ENCODE assay signal across 16 mouse cellular contexts in the genomic region with DNA sequence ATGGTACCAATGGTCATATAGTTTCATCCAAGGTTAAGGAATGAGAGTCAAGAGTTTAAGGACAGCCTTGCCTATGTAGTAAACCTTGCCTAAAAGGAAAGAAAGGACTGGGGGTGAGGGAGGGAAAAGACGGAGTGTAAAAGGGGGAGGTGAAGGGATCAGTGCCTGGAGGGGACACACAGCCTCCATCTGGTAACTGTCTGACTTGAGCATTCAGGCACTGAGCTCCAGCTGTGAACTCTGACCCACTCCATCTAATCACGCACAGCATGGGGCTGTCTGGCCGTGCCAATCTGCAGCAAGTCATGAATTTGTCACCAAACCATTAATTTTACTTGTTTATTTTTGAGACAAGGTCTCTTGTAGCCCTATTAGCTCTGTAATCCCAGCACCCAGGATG.
DNase-seq lines count a peak whose midpoint lies in the region; ATAC-seq and TF ChIP-seq lines count a peak whose summit lies in the region.
"Had no signal": no experiment of that assay in that cellular context is flagged by ENCODE, and none has a peak within 500 bp of the region (broad histone marks: within the 10 kb centered on the region; RNA-seq: fewer than 3 reads in every experiment).

No protein-coding gene starts in this region.

- no peak overlapping the region for H3K27ac ChIP-seq in cerebellum, adult 2 months (ENCODE audit: insufficient read depth, low read length)
- H3K27ac ChIP-seq in lung, embryonic 14.5 days (ENCODE audit: low read depth) = no peak overlapping the region
- no peak overlapping the region for H3K27ac ChIP-seq in neural tube, embryonic 11.5 days (ENCODE audit: low read depth, low read length)
- H3K27ac ChIP-seq: embryonic facial prominence, embryonic 15.5 days; intestine, embryonic 15.5 days; limb, embryonic 12.5 days had no signal

- no peaks in the 10 kb centered on the region for H3K36me3 ChIP-seq in lung, embryonic 14.5 days (ENCODE audit: insufficient read depth)
- H3K36me3 ChIP-seq in neural tube, embryonic 11.5 days (ENCODE audit: control insufficient read depth, insufficient read depth, low read length) = no peaks in the 10 kb centered on the region

- no peak overlapping the region for H3K4me2 ChIP-seq in lung, embryonic 14.5 days
- no peak overlapping the region for H3K4me2 ChIP-seq in neural tube, embryonic 11.5 days (ENCODE audit: low read depth)
- H3K4me2 ChIP-seq: embryonic facial prominence, embryonic 15.5 days; intestine, embryonic 15.5 days; limb, embryonic 12.5 days had no signal

- peak; percentile 24 to 30 for DNase-seq in cerebellum, postnatal 14 days
- no peak for DNase-seq in cerebellum, adult 2 months
- no peak for DNase-seq in lung, embryonic 14.5 days
- no peak for DNase-seq in lung, postnatal 36 days
- DNase-seq in embryo, embryonic 11 days = peak; percentile 65
- DNase-seq in neural tube, embryonic 11.5 days (ENCODE audit: low spot score) = peak; percentile 29
- no peak for DNase-seq in layer of hippocampus, adult 18-20 months (ENCODE audit: low spot score in 2 of 2)
- no peak for DNase-seq in frontal cortex, postnatal 14 days (ENCODE audit: low spot score in 2 of 2)
- DNase-seq: cerebellum, adult 9-11 months; right cerebral cortex, postnatal 25 days; thymus, postnatal 4 days had no signal

- no peak overlapping the region for H3K9ac ChIP-seq in lung, embryonic 14.5 days
- no peak overlapping the region for H3K9ac ChIP-seq in neural tube, embryonic 11.5 days (ENCODE audit: low read length)
- H3K9ac ChIP-seq: embryonic facial prominence, embryonic 15.5 days; intestine, embryonic 15.5 days; limb, embryonic 12.5 days had no signal

- no peaks in the 10 kb centered on the region for H3K4me1 ChIP-seq in cerebellum, adult 2 months (ENCODE audit: control insufficient read depth, insufficient read depth, low read length)
- H3K4me1 ChIP-seq in lung, embryonic 14.5 days (ENCODE audit: insufficient read depth) = no peaks in the 10 kb centered on the region
- H3K4me1 ChIP-seq in neural tube, embryonic 11.5 days (ENCODE audit: control insufficient read depth, insufficient read depth, low read length) = no peaks in the 10 kb centered on the region
- H3K4me1 ChIP-seq: embryonic facial prominence, embryonic 15.5 days had no signal

- H3K4me3 ChIP-seq in cerebellum, adult 2 months (replicated peaks; ENCODE audit: insufficient read depth, low read depth, low read length) = no peak overlapping the region
- no peak overlapping the region for H3K4me3 ChIP-seq in lung, embryonic 14.5 days (ENCODE audit: low read depth, low read length)
- no peak overlapping the region for H3K4me3 ChIP-seq in neural tube, embryonic 11.5 days (ENCODE audit: low read depth, low read length)
- H3K4me3 ChIP-seq: embryonic facial prominence, embryonic 15.5 days; intestine, embryonic 15.5 days; limb, embryonic 12.5 days had no signal

- WGBS in cerebellum, adult 2 months = 18% methylated on average over 3 of the region's 3 CpGs
- 26% methylated on average over 3 of the region's 3 CpGs for WGBS in lung, embryonic 14.5 days
- 18% methylated on average over 3 of the region's 3 CpGs for WGBS in neural tube, embryonic 11.5 days

- no peaks in the 10 kb centered on the region for H3K27me3 ChIP-seq in cerebellum, adult 2 months (ENCODE audit: control insufficient read depth, insufficient read depth, low read length)
- H3K27me3 ChIP-seq in lung, embryonic 14.5 days (ENCODE audit: insufficient read depth, low read length) = no peaks in the 10 kb centered on the region
- H3K27me3 ChIP-seq in neural tube, embryonic 11.5 days (ENCODE audit: control insufficient read depth, insufficient read depth, low read length) = no peaks in the 10 kb centered on the region
- H3K27me3 ChIP-seq: embryonic facial prominence, embryonic 15.5 days; intestine, embryonic 15.5 days; limb, embryonic 12.5 days; Patski had no signal

- no peak for TF ChIP-seq CTCF in cerebellum, adult 2 months (IDR thresholded peaks at IDR 0.05; ENCODE audit: borderline replicate concordance, insufficient read depth, low read depth, low read length)
- TF ChIP-seq CTCF in lung, embryonic 14.5 days (IDR thresholded peaks at IDR 0.05; ENCODE audit: low read depth) = no peak

- H3K9me3 ChIP-seq in lung, embryonic 14.5 days (ENCODE audit: low read depth, low read length) = no peaks in the 10 kb centered on the region
- H3K9me3 ChIP-seq in neural tube, embryonic 11.5 days (ENCODE audit: control insufficient read depth, low read length) = no peaks in the 10 kb centered on the region
- H3K9me3 ChIP-seq: embryonic facial prominence, embryonic 15.5 days; intestine, embryonic 15.5 days; limb, embryonic 12.5 days had no signal

- TF ChIP-seq POLR2A in cerebellum, adult 2 months (IDR thresholded peaks at IDR 0.05; ENCODE audit: borderline replicate concordance, insufficient read depth, low read length) = no peak

- peak; percentile 49; the same call in 1 of the 2 replicates for ATAC-seq in lung, embryonic 14.5 days (ENCODE audit: insufficient read depth)
- no peak for ATAC-seq in neural tube, embryonic 11.5 days (ENCODE audit: insufficient read depth, low FRiP score, low TSS enrichment)
- ATAC-seq: forebrain, embryonic 16.5 days; Patski had no signal

Comparison
In these comparisons a context has a peak if more than half of its experiments do, and no peak if none do; other contexts are left out.
1. DNase-seq: peak in cerebellum, postnatal 14 days (2 of 2), embryo, embryonic 11 days (single experiment) and neural tube, embryonic 11.5 days (single experiment); none in cerebellum, adult 2 months (0 of 2), lung, embryonic 14.5 days (single experiment), lung, postnatal 36 days (single experiment), layer of hippocampus, adult 18-20 months (0 of 2) and frontal cortex, postnatal 14 days (0 of 2).